Mouse (Mus musculus) cerebellum, adult 8-10 months (tissue): ENCODE measurements around the gene Pacsin2.
"Not testable (repeated sequence)": the region's sequence is repeated elsewhere in the genome, so short reads cannot be mapped to it uniquely, and the experiment has no call there.

Experiments used
- DNase-seq: peaks from one replicate; pipeline ENCODE4 v3.0.0; 2022

Gene Pacsin2

DNA sequence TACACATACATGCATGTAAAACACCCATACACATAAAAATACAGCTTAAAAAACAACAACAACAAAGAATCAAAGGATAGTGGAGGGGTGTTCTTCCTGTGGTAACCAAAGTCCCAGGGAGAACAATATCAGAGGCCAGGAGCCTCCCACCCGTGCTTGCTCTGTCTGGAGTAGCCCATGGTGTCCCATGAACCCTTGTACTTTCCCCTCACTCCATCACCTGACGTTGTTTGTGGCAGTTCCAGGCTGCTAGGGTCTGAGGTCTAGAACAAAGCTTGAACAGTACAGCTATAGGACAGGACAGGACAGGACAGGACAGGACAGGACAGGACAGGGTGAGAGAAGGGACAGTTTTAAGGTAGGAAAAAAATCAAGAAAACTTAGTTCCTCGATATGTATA is 13.7 kb upstream of the Pacsin2 start:
- no peak for DNase-seq

GRCm38 (mm10) chr15:83476593-83477273 is 12.3 kb upstream of the Pacsin2 start:
- no peak for DNase-seq

- DNase-seq, result no peak
Observed at GRCm38 (mm10) chr15:83474466-83474836, 10.0 kb upstream of the Pacsin2 start.

- no peak for DNase-seq
Observed at GRCm38 (mm10) chr15:83473832-83474465, 9.5 kb upstream of the Pacsin2 start.

DNA sequence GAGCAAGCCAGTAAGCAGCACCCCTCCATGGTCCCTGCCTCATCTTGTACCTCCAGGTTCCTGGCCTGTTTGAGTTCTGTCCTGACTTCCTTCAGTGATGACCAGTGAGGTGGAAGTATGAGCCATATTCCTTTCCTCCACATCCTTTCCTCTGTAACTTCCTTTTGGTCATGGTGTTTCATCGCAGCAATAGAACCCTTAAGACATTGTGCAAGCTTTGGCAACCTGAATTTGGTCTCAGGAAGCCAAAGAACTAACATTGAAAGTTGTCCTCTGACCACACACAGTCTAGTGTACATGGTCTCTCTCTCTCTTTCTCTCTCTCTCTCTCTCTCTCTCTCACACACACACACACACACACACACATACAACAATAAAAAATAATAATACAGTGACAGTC is 8.8 kb upstream of the Pacsin2 start:
- DNase-seq, result no peak

DNA sequence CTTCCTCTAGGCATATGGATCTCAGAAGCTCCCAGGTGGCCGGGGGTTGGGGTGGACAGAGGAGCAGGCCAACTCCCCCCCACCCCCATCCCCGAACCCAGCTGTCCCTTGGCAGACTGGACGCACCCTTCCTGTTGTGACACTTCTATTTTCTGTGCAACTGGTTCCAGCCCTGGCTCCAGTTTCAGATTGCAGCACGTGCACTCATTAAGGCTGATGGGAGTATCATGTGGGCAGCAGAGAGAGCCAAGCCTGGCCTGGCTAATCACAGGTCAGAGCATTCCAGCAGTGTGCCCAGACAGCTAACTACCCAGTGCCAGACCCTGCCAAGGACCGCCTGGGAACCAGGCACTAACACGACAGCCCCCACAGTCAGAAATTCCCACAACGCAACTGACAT is 7.1 kb upstream of the Pacsin2 start:
- DNase-seq, result no peak

DNA sequence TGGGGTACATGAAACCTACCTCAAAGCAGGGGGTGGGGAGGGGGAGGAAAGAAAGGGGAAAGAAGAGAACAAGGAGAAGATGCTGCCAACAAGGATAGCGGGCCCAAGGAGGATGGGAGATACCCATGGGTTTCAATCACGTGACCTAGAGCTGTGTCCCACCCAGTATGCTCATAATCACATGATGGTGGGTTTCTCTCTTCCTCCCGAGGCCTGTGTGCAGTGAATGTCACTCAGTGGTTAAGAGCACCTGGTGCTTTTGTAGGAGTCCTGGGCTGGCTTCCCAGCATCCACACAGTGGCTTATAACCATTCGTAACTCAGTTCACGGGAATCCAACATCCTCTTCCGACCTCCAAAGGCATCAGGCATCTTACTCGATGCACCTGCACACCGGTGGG is 6.0 kb upstream of the Pacsin2 start:
- DNase-seq, result no peak

DNA sequence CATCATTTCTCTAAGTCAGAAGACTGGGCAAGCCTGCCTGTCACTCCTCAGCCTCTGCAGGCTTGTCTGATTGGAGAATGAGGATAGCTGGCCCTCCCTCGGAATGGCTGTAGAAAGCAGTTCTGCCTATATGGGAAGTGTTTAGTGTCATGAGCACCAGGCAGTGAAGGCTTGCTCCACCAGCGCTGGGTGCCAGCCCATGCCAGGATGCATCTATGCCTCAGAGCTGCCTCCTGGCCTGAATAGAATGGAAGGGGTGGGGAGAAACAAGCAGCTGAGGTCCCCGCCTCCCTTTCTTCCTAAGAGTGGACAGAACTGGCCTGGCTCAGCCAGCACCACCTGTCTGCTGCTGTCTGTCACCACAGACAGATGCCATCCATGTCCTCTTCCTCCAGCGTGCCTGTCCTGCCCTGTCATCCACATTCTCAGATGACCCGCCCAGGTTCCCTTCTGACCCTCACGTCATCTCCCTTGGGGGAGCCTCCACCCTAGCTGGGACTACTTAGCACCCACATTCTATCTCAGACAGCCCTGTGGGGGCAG is 4.9 kb upstream of the Pacsin2 start:
- no peak for DNase-seq

DNA sequence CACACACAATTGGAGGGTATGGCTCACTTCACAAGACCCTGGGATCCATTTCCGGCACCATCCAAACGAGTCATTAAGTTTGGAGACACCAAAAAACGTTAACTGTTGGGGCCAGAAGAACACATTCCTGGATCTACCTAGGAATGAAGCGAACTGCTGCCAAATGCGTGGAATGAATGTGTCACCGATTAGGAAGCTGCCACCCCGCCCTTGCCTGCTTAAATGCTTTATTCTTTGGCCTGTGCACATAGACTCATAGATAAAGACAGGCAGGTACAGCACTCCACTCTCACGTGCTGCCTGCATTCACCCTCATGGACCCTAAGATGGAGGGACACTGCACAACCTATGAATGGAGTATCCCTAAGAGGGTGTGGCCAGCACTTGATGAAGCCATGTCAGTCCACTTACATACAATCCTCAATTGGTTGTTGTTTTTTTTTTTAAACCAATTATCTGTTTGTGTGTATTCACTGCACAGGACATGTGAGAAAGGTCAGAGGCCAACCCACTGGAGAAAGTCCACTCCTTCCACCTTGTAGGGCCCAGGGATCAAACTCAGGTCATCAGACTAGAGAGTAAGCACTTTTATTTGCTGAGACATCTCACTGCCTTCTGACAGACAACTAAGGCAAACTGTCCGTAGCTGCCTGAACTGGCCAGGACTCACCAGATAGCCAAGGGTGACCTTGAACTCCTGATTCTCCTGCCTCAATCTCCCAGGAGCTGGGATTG is 3.0 kb upstream of the Pacsin2 start:
- DNase-seq, result no peak

DNA sequence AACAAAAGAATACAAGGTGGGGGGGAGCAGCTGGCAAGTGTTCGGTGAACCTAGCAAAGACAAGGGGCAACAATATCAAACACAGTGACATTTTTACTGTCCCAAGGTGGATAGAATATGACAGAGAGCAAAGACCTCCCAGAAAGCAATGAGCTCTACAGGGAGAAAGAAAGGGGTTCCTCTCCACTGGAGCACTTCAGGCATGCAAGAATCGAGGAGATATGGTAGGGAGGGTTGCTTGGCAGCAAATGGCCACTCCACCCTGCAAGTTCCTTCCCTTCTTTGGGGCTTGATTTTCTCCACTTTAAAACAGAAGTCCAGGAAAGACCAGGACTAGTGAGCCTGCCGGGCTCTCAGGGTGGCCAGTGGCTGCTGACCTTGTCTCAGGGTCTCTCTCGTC is 1.9 kb upstream of the Pacsin2 start:
- no peak for DNase-seq

GRCm38 (mm10) chr15:83464905-83465650 is 672 bp upstream of the Pacsin2 start:
- no peak for DNase-seq

- DNase-seq, result no peak
Observed at GRCm38 (mm10) chr15:83463369-83464082, 880 bp downstream of the Pacsin2 start.

DNA sequence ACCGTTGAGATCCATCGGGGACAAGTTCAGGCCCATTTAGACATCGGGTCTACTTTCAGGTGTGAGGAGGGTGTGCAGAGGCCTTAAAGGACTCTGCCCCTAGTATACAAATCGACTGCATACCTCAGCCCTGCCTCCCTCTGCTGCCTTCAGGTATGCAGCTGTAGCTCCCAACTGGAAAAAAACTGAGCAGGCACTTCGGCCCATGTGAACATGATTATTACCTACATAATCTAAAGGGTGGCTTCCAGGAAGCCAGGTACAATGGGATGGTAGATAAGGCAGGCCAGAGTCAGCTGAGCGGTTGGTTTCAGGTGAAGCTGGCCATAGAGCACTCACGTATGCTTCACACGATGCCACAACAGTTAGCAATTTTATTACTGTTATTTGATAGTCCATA is 2.1 kb downstream of the Pacsin2 start:
- DNase-seq, result not testable (repeated sequence)

GRCm38 (mm10) chr15:83460891-83461290 is 3.5 kb downstream of the Pacsin2 start:
- DNase-seq, result no peak

DNA sequence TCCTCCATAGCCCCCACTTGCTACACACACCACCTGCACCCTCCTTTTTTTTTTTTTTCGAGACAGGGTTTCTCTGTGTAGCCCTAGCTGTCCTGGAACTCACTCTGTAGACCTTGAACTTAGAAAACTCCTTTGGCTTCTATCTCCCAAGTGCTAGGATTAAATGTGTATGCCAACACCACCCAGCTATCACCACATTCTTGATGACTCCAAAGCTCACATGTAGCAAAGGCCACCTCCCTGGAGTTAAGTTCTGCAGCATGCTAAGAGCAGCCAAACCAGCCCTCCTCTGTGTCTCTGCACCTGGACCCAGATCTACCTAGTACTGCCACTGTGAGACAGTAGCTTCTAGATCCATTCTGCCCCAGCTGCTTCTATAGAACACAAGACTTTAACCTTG is 6.9 kb downstream of the Pacsin2 start:
- no peak for DNase-seq

- no peak for DNase-seq
Observed at GRCm38 (mm10) chr15:83455637-83456036, 8.8 kb downstream of the Pacsin2 start.

DNA sequence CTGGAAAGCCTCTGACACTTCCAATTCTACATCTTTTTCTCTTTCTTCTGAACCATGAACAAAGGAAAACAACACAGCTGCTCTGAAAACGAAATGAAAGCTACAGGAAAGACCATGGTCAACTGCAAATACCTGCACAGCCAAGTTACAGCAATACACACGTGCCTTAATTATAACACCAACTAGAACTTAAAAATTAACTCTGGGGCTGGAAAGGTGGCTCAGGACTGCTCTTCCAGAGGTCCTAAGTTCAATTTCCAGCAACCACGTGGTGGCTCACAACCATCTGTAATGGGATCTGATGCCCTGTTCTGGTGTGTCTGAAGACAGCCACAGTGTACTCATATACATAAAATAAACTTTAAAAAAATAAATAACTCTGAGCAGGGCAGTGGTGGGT is 9.4 kb downstream of the Pacsin2 start:
- DNase-seq, result no peak

DNA sequence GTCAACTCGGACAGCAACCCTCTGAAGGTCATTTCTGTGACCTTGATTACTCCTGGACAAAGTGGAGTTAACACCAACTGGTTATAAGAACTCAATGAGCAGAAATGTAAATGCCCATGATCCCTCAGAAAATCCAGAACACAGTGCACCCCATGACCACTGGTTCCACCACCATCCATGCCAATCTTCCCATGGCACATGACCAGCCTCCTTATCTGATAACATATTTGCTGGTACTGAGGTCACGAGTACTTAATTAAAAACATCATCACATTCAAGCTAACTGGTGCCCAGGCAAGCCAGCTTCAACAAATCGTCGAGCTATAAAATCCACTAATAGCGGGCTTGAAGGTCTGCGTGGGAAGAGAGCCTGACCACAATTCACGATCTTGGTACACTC is 10.0 kb downstream of the Pacsin2 start:
- DNase-seq, result no peak

DNA sequence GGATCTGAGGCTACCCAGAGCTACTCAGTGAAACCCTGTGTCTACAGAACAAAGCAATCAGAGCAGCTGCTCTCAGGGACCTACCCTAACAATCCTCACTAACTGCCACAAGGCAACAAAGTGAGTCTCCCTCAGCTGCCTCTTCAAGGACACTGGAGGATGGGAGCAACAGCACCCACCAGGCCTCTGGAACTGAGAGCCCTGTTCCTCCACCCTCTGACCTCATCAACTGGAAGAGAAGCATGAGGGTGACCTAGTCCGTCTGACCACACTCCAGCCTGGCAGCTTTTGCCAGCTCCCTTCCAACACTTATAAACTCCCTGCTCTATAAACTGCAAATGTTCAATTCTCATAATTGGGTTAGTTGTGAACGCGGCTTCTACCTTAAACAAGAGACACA is 10.5 kb downstream of the Pacsin2 start:
- DNase-seq, result no peak

DNA sequence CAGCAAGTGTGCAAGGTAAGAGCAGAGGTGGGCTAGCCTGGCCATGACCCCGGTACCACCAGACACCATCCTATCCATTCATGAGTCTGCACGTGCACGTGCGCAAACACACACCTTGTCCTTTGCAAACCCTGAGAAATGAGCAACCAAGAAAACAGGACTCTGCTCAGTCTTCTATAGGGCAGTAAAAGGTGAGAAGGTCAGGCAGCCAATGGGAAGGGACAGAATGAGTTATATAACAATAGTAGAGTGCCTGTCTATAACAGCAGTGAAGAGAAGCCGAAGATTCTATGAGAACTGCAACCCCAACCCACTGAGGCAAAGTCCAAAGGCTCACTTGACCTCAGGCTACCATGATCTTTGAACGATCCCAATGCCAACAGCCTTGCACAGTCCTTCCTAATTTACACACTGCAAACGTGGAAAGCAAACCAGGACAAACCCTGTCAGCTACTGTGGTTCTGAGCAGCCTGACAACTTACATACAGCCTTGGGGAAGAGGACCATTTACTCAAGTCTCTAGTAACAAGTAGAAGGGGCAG is 12.1 kb downstream of the Pacsin2 start:
- DNase-seq, result no peak

GRCm38 (mm10) chr15:83451621-83452210 is 12.7 kb downstream of the Pacsin2 start:
- DNase-seq, result no peak

DNA sequence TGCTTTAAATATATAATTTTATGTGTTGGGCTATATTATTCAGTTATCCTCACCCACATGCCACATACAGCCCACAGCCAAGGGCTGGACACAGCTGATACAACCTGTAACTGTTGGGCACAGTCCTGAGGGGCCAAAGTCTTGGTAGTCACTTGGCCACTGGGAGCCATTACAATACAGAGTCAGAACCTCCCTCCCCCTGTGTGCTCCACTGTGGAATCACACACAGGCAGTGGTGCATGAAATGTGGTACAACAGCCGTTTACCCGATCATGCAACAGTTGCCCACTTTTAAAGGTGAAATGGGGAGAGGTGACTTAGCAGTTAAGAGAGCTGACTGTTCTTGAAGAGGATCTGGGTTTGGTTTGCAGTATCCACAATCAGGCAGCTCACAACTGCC is 14.4 kb downstream of the Pacsin2 start:
- DNase-seq, result no peak
